Mouse (Mus musculus) ES-E14 (cell line): ENCODE data around the gene Luc7l2.

Experiments used
- MAFK ChIP-seq: IDR thresholded peaks from 2 replicates; pipeline ENCODE4 v1.6.1; 2014; ENCODE audit warnings: mild to moderate bottlenecking, low read depth, low read length, inconsistent platforms; ENCODE audit not compliant: insufficient read depth
- ZNF384 ChIP-seq: IDR thresholded peaks from 2 replicates; pipeline ENCODE4 v1.6.1; 2012; ENCODE audit warnings: low read depth, low read length, inconsistent platforms

DNA sequence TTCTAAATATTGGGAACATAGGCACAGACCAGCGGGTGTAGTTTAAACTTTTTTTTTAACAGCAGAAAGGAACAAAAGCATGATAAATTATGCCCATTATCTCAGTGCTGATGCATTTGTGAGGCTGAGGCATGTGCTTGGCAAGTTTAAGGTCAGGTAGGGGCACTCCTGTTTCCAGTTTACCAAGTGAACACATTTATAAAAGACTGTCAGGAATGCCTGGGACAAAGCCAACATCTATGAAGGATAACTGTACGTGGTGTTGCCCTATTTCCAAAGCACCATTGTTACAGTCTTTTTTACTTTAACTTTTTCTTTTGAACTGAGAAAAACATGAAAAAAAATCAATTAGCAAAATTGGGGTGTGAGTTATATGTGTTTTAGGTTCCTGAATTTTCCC lies 58.8 kb downstream of the Luc7l2 start:
- no peak for TF ChIP-seq MAFK
- TF ChIP-seq ZNF384, result no peak
